Mouse (Mus musculus) myocyte (in vitro differentiated cells): ENCODE measurements around the gene Ap2a1.

Experiments used
- CEBPB ChIP-seq: IDR thresholded peaks from 2 replicates; pipeline ENCODE4 v1.6.1; 2011; ENCODE audit warnings: mild to moderate bottlenecking, moderate library complexity; ENCODE audit not compliant: poor library complexity, insufficient read depth, severe bottlenecking
- E2F4 ChIP-seq: IDR thresholded peaks from one replicate; pipeline ENCODE4 v1.6.1; 2011; ENCODE audit warnings: mild to moderate bottlenecking, control low read depth, moderate library complexity; ENCODE audit not compliant: insufficient read depth
- MAX ChIP-seq: IDR thresholded peaks from one replicate; pipeline ENCODE4 v1.6.1; 2011; ENCODE audit warnings: low read depth, mild to moderate bottlenecking, control low read depth
- MYOD1 ChIP-seq, 3 experiments: IDR thresholded peaks; one replicate each; pipeline ENCODE4 v1.6.1; 2011; ENCODE audit warnings: control low read depth in 2 of 3, low read depth in 2 of 3, mild to moderate bottlenecking in 2 of 3, moderate library complexity in 1 of 3; ENCODE audit not compliant: insufficient read length in 2 of 3, control insufficient read depth in 1 of 3
- MYOG ChIP-seq, 3 experiments: IDR thresholded peaks; one replicate each; pipeline ENCODE4 v1.6.1; 2011; ENCODE audit warnings: control low read depth in 2 of 3, low read depth in 2 of 3, mild to moderate bottlenecking in 2 of 3; ENCODE audit not compliant: insufficient read length in 2 of 3, control insufficient read depth in 1 of 3, insufficient read depth in 1 of 3
- POLR2A ChIP-seq: IDR thresholded peaks from one replicate; pipeline ENCODE4 v1.6.1; 2011; ENCODE audit warnings: low read depth, mild to moderate bottlenecking, control low read depth, moderate library complexity; ENCODE audit not compliant: insufficient read length
- POLR2AphosphoS2 ChIP-seq: IDR thresholded peaks from one replicate; pipeline ENCODE4 v1.6.1; 2011; ENCODE audit warnings: low read depth, control low read depth; ENCODE audit not compliant: insufficient read length
- REST ChIP-seq: IDR thresholded peaks from one replicate; pipeline ENCODE4 v1.6.1; 2011; ENCODE audit warnings: mild to moderate bottlenecking, control low read depth, moderate library complexity; ENCODE audit not compliant: insufficient read depth, insufficient read length
- SRF ChIP-seq: IDR thresholded peaks from one replicate; pipeline ENCODE4 v1.6.1; 2011; ENCODE audit warnings: low read depth; ENCODE audit not compliant: control insufficient read depth, insufficient read length
- TCF12 ChIP-seq: IDR thresholded peaks from one replicate; pipeline ENCODE4 v1.6.1; 2011; ENCODE audit warnings: mild to moderate bottlenecking, control low read depth; ENCODE audit not compliant: poor library complexity, insufficient read depth, severe bottlenecking
- TCF3 ChIP-seq: IDR thresholded peaks from one replicate; pipeline ENCODE4 v1.6.1; 2011; ENCODE audit warnings: low read depth, control low read depth; ENCODE audit not compliant: insufficient read length
- USF1 ChIP-seq: IDR thresholded peaks from one replicate; pipeline ENCODE4 v1.6.1; 2011; ENCODE audit warnings: low read depth, mild to moderate bottlenecking, control low read depth, moderate library complexity

GRCm38 (mm10) chr7:44857042-44857552, 72.2 kb downstream of the Ap2a1 start, which contains the start of gene Pnkp:
- TF ChIP-seq MAX (no peak), E2F4 (no peak), POLR2A (peak; percentile 65), USF1 (no peak), CEBPB (peak; percentile 44; the same call in 1 of the 2 replicates), MYOD1 (IDR thresholded peaks at IDR 0.05; ENCODE audit: control insufficient read depth in 1 of 3, insufficient read length in 2 of 3, low read depth in 2 of 3) (no peak), TCF3 (no peak), TCF12 (no peak), MYOG (IDR thresholded peaks at IDR 0.05; ENCODE audit: control insufficient read depth in 1 of 3, insufficient read depth in 1 of 3, insufficient read length in 2 of 3, low read depth in 2 of 3) (no peak), REST (no peak), POLR2AphosphoS2 (peak; percentile 74), SRF (no peak)
